Mouse (Mus musculus) olfactory bulb, adult 2 months (tissue): Measurements from ENCODE around the gene Ncoa4.

Experiments
- CTCF ChIP-seq: fragments of 200-500 bp; IDR thresholded peaks from 2 replicates; pipeline ENCODE4 v1.5.1; 2012; ENCODE audit warnings: low read depth, mild to moderate bottlenecking, low read length, moderate library complexity; ENCODE audit not compliant: insufficient read depth
- POLR2A ChIP-seq: fragments of 200-500 bp; IDR thresholded peaks from 2 replicates; pipeline ENCODE4 v1.6.1; 2012; ENCODE audit warnings: mild to moderate bottlenecking, low read depth, low read length, moderate library complexity; ENCODE audit not compliant: insufficient read depth

GRCm38 (mm10) chr14:32150872-32151271, 8.8 kb upstream of the Ncoa4 start:
- TF ChIP-seq CTCF (no peak), POLR2A (no peak)
